In genomic region chr13:90851795-90852194, GRCm38 (mm10) we compare ENCODE assay signal across 28 mouse cellular contexts. TPM values are rescaled to one million over a fixed set of nuclear protein-coding genes. Genes with fewer than 3 reads are reported as not detected.
DNase-seq lines count a peak whose midpoint lies in the region; ATAC-seq and TF ChIP-seq lines count a peak whose summit lies in the region.
"Had no signal": no experiment of that assay in that cellular context is flagged by ENCODE, and none has a peak within 500 bp of the region (broad histone marks: within the 10 kb centered on the region; RNA-seq: fewer than 3 reads in every experiment).

No protein-coding gene starts in this region.

- H3K36me3 ChIP-seq in CH12.LX (replicated peaks in 1 of 2; ENCODE audit: control insufficient read depth in 1 of 2, insufficient read depth in 1 of 2, low read length in 1 of 2): no peaks in the 10 kb centered on the region
- no peaks in the 10 kb centered on the region for H3K36me3 ChIP-seq in intestine, embryonic 15.5 days
- no peaks in the 10 kb centered on the region for H3K36me3 ChIP-seq in intestine, postnatal 0 days (ENCODE audit: control insufficient read depth, insufficient read depth)
- H3K36me3 ChIP-seq: embryonic facial prominence, embryonic 13.5 days; embryonic facial prominence, embryonic 15.5 days; forebrain, embryonic 10.5 days; forebrain, embryonic 12.5 days; G1E had no signal

- WGBS in intestine, embryonic 15.5 days: 74% methylated on average over 4 of the region's 4 CpGs
- 46% methylated on average over 4 of the region's 4 CpGs for WGBS in intestine, postnatal 0 days

- no peak overlapping the region for H3K9ac ChIP-seq in CH12.LX (ENCODE audit: insufficient read depth, low read depth)
- H3K9ac ChIP-seq in intestine, embryonic 15.5 days: no peak overlapping the region
- H3K9ac ChIP-seq in intestine, postnatal 0 days (ENCODE audit: low read depth, low read length): no peak overlapping the region
- H3K9ac ChIP-seq: embryonic facial prominence, embryonic 13.5 days; embryonic facial prominence, embryonic 15.5 days; forebrain, embryonic 12.5 days had no signal

- TF ChIP-seq POLR2A in CH12.LX (IDR thresholded peaks at IDR 0.05; ENCODE audit: low read depth, low read length): no peak

- peak; percentile 56; the same call in 1 of the 2 replicates for ATAC-seq in intestine, embryonic 15.5 days
- peak; percentile 81 for ATAC-seq in intestine, postnatal 0 days
- no peak for ATAC-seq in megakaryocyte-erythroid progenitor cell, adult 5-6 weeks (replicated peaks; ENCODE audit: low FRiP score, low TSS enrichment, poor library complexity, severe bottlenecking)
- ATAC-seq: activated CD4-positive, CD25-positive, alpha-beta regulatory T cell, adult 4 months; forebrain, embryonic 14.5 days; forebrain, embryonic 16.5 days; Patski had no signal

- H3K4me1 ChIP-seq in CH12.LX (ENCODE audit: control insufficient read depth in 1 of 2, insufficient read depth in 2 of 2): no peaks in the 10 kb centered on the region
- H3K4me1 ChIP-seq in intestine, embryonic 15.5 days (replicated peaks): no peaks in the 10 kb centered on the region
- H3K4me1 ChIP-seq in intestine, postnatal 0 days (replicated peaks; ENCODE audit: control insufficient read depth, insufficient read depth, low read length): no peaks in the 10 kb centered on the region
- H3K4me1 ChIP-seq: forebrain, embryonic 10.5 days; forebrain, embryonic 12.5 days had no signal

- no peak for TF ChIP-seq CTCF in CH12.LX (conservative IDR thresholded peaks at IDR 0.05 in 1 of 2, IDR thresholded peaks at IDR 0.05 in 1 of 2; ENCODE audit: low read depth in 2 of 2, low read length in 2 of 2)
- no peak for TF ChIP-seq CTCF in intestine, postnatal 0 days (IDR thresholded peaks at IDR 0.05; ENCODE audit: low read depth)

- no peaks in the 10 kb centered on the region for H3K79me2 ChIP-seq in CH12.LX (replicated peaks; ENCODE audit: control insufficient read depth, extremely low read depth, insufficient read depth, poor library complexity, severe bottlenecking)

- no peak overlapping the region for H3K27ac ChIP-seq in CH12.LX (ENCODE audit: insufficient read depth, low read depth)
- H3K27ac ChIP-seq in intestine, embryonic 15.5 days: no peak overlapping the region
- H3K27ac ChIP-seq in intestine, postnatal 0 days (ENCODE audit: low read depth, low read length): peak overlapping the region; percentile 41; the same call in 1 of the 2 replicates
- H3K27ac ChIP-seq: embryonic facial prominence, embryonic 13.5 days; embryonic facial prominence, embryonic 15.5 days; forebrain, embryonic 10.5 days; forebrain, embryonic 12.5 days had no signal

- no peak for TF ChIP-seq RAD21 in CH12.LX (IDR thresholded peaks at IDR 0.05; ENCODE audit: low read depth, low read length)

- H3K4me3 ChIP-seq in CH12.LX (replicated peaks in 1 of 3; ENCODE audit: low read depth in 2 of 3, low read length in 2 of 3, poor library complexity in 1 of 3): no peak overlapping the region
- no peak overlapping the region for H3K4me3 ChIP-seq in intestine, embryonic 15.5 days (replicated peaks)
- H3K4me3 ChIP-seq in intestine, postnatal 0 days (ENCODE audit: low read depth, low read length): no peak overlapping the region
- H3K4me3 ChIP-seq: embryonic facial prominence, embryonic 13.5 days; embryonic facial prominence, embryonic 15.5 days; erythroblast, embryonic 14.5 days; forebrain, embryonic 10.5 days; forebrain, embryonic 12.5 days had no signal

- H3K4me2 ChIP-seq in CH12.LX (ENCODE audit: insufficient read depth, low read depth, poor library complexity, severe bottlenecking): peak overlapping the region; percentile 29; the same call in 1 of the 2 replicates
- H3K4me2 ChIP-seq in intestine, embryonic 15.5 days (replicated peaks): no peak overlapping the region
- peak overlapping the region; percentile 14; the same call in 1 of the 2 replicates for H3K4me2 ChIP-seq in intestine, postnatal 0 days (replicated peaks; ENCODE audit: low read depth)
- H3K4me2 ChIP-seq: embryonic facial prominence, embryonic 13.5 days; embryonic facial prominence, embryonic 15.5 days; forebrain, embryonic 12.5 days had no signal

- in situ Hi-C loops in CH12.LX (cut with MboI; ENCODE audit: low pct_ligation_motif_present, low pct_unique_long_range_greater_than_20kb, low sequenced_read_pairs): no loop called here

- H3K9me3 ChIP-seq in CH12.LX (replicated peaks; ENCODE audit: low read length): no peaks in the 10 kb centered on the region
- H3K9me3 ChIP-seq in intestine, embryonic 15.5 days: no peaks in the 10 kb centered on the region
- no peaks in the 10 kb centered on the region for H3K9me3 ChIP-seq in intestine, postnatal 0 days (ENCODE audit: control insufficient read depth)
- H3K9me3 ChIP-seq: forebrain, embryonic 10.5 days; forebrain, embryonic 12.5 days; G1E had no signal

- dilution Hi-C loops in CH12.LX (cut with MboI; ENCODE audit: extremely low pct_ligation_motif_present, extremely low pct_unique_long_range_greater_than_20kb, low sequenced_read_pairs): no loop called here

- no peak for TF ChIP-seq EP300 in CH12.LX (IDR thresholded peaks at IDR 0.05; ENCODE audit: low read length)

- no peaks in the 10 kb centered on the region for H3K27me3 ChIP-seq in CH12.LX (replicated peaks)
- no peaks in the 10 kb centered on the region for H3K27me3 ChIP-seq in intestine, embryonic 15.5 days (replicated peaks)
- H3K27me3 ChIP-seq in intestine, postnatal 0 days (replicated peaks; ENCODE audit: control insufficient read depth, insufficient read depth, low read length): no peaks in the 10 kb centered on the region
- H3K27me3 ChIP-seq: embryonic facial prominence, embryonic 13.5 days; embryonic facial prominence, embryonic 15.5 days; forebrain, embryonic 12.5 days; Patski had no signal

- DNase-seq in CH12.LX (ENCODE audit: extremely low read depth): no peak
- no peak for DNase-seq in gastrocnemius, adult 8-10 months (ENCODE audit: low spot score in 2 of 2)
- no peak for DNase-seq in kidney, postnatal 10 days
- DNase-seq: adrenal gland, adult 8-10 months; adrenal gland, postnatal 14 days; adrenal gland, postnatal 36 days; cerebellum, adult 11-12 months; cerebellum, adult 8-10 months; cerebellum, adult 9-11 months; cerebellum, postnatal 14 days; cerebellum, postnatal 36 days; embryo, embryonic 11 days had no signal

TF ChIP-seq in CH12.LX, 34 proteins besides CTCF, POLR2A, EP300 and RAD21:
- no peak for TF ChIP-seq ZC3H11A (IDR thresholded peaks at IDR 0.05; ENCODE audit: low read depth, low read length)
- TF ChIP-seq TCF12 (IDR thresholded peaks at IDR 0.05; ENCODE audit: low read depth, low read length): no peak
- no peak for TF ChIP-seq USF1 (IDR thresholded peaks at IDR 0.05; ENCODE audit: low read depth, low read length)
- TF ChIP-seq USF2 (conservative IDR thresholded peaks at IDR 0.05; ENCODE audit: low read depth, low read length): no peak
- no peak for TF ChIP-seq MAX (IDR thresholded peaks at IDR 0.05; ENCODE audit: low read length)
- TF ChIP-seq CHD2 (IDR thresholded peaks at IDR 0.05; ENCODE audit: low read length): no peak
- TF ChIP-seq IRF4 (IDR thresholded peaks at IDR 0.05; ENCODE audit: low read depth, low read length): no peak
- no peak for TF ChIP-seq ZKSCAN1 (IDR thresholded peaks at IDR 0.05; ENCODE audit: borderline replicate concordance, low read depth, low read length)
- no peak for TF ChIP-seq UBTF (IDR thresholded peaks at IDR 0.05; ENCODE audit: low read depth, low read length)
- TF ChIP-seq NRF1 (IDR thresholded peaks at IDR 0.05; ENCODE audit: low read depth, low read length): no peak
- no peak for TF ChIP-seq MEF2A (IDR thresholded peaks at IDR 0.05; ENCODE audit: borderline replicate concordance, low read depth, low read length)
- TF ChIP-seq GABPA (IDR thresholded peaks at IDR 0.05; ENCODE audit: insufficient replicate concordance, low read depth, low read length): no peak
- TF ChIP-seq PAX5 (IDR thresholded peaks at IDR 0.05; ENCODE audit: low read length): no peak
- TF ChIP-seq ZMIZ1 (IDR thresholded peaks at IDR 0.05; ENCODE audit: low read depth, low read length): no peak
- no peak for TF ChIP-seq ELF1 (IDR thresholded peaks at IDR 0.05; ENCODE audit: low read depth, low read length)
- no peak for TF ChIP-seq POLR2AphosphoS2 (IDR thresholded peaks at IDR 0.05; ENCODE audit: low read depth, low read length)
- no peak for TF ChIP-seq MYC (IDR thresholded peaks at IDR 0.05; ENCODE audit: low read depth, low read length)

RNA-seq across cellular contexts. Expression of gene Atp6ap1l, which starts 53.4 kb away (rescaled TPM):
- not detected in 2 replicates for total RNA-seq in CH12.LX (2012; rRNA removed)
- not detected in 2 replicates for total RNA-seq in CH12.LX (2014; rRNA removed)
- polyA plus RNA-seq in CH12.LX (2012; ENCODE audit: insufficient read length, low read depth): not detected in 2 replicates
- not detected in 2 replicates for polyA plus RNA-seq in intestine, embryonic 15.5 days (2015; fragmentation: Nextera tagmentation; extraction: Ambion mirVana)
- not detected in 2 replicates for polyA plus RNA-seq in intestine, postnatal 0 days (2015; fragmentation: Nextera tagmentation; extraction: Ambion mirVana)
- not detected in 2 replicates for total RNA-seq in megakaryocyte-erythroid progenitor cell, adult 5-6 weeks (2014; fragmentation: Nextera tagmentation)
- not detected in 2 replicates for total RNA-seq in megakaryocyte-erythroid progenitor cell, adult 5-6 weeks (2017)
- not detected for total RNA-seq in gastrocnemius, adult 8-10 months (2022)
- total RNA-seq: adrenal gland, adult 18-20 months; adrenal gland, postnatal 14 days; adrenal gland, postnatal 36 days; common myeloid progenitor, adult 5-6 weeks; G1E had no signal
- polyA plus RNA-seq: activated CD4-positive, CD25-positive, alpha-beta regulatory T cell, adult 4 months; C2C12; embryonic facial prominence, embryonic 13.5 days; erythroblast, embryonic 14.5 days; forebrain, embryonic 10.5 days; G1E; Patski had no signal
